Mouse (Mus musculus) intestine, embryonic 15.5 days (tissue): ENCODE measurements around the gene Vps8. TPM values are rescaled to one million over a fixed set of nuclear protein-coding genes. Genes with fewer than 3 reads are reported as not detected.
A peak's percentile ranks its signal among the peaks of the same experiment; 100 is the strongest.

ENCODE experiments used
- ATAC-seq: fragments of 200-750 bp; cut with Nextera tagmentation; 2 replicates; pipeline ENCODE4 v1.8.0; 2017; ENCODE audit warnings: moderate TSS enrichment, moderate library complexity
- H3K27ac ChIP-seq: fragments of 300-500 bp; sonication (generic); 2 replicates; pipeline ENCODE4 v1.5.1; 2015; ENCODE audit warnings: mild to moderate bottlenecking, inconsistent platforms
- H3K27me3 ChIP-seq: fragments of 300-500 bp; sonication (generic); replicated peaks from 2 replicates; pipeline ENCODE4 v1.6.1; 2015; ENCODE audit warnings: inconsistent platforms
- H3K36me3 ChIP-seq: fragments of 300-500 bp; sonication (generic); 2 replicates; pipeline ENCODE4 v1.6.1; 2015; ENCODE audit warnings: inconsistent platforms
- H3K4me1 ChIP-seq: fragments of 300-500 bp; sonication (generic); replicated peaks from 2 replicates; pipeline ENCODE4 v1.6.1; 2015; ENCODE audit warnings: inconsistent platforms
- H3K4me2 ChIP-seq: fragments of 300-500 bp; sonication (generic); replicated peaks from 2 replicates; pipeline ENCODE4 v1.6.1; 2015; ENCODE audit warnings: mild to moderate bottlenecking, inconsistent platforms
- H3K4me3 ChIP-seq: fragments of 300-500 bp; sonication (generic); replicated peaks from 2 replicates; pipeline ENCODE4 v1.5.1; 2015; ENCODE audit warnings: inconsistent platforms
- H3K9ac ChIP-seq: fragments of 300-500 bp; sonication (generic); 2 replicates; pipeline ENCODE4 v1.6.1; 2015; ENCODE audit warnings: inconsistent platforms
- H3K9me3 ChIP-seq: fragments of 300-500 bp; sonication (generic); 2 replicates; pipeline ENCODE4 v1.6.1; 2016; ENCODE audit warnings: inconsistent platforms
- WGBS: fragments of 180-500 bp; shearing (Covaris S2); methylation state at CpG from one replicate; pipeline ENCODE4 v1.1.7; 2015; 5-methylcytosine and 5-hydroxymethylcytosine counted together
- polyA plus RNA-seq: library from polyadenylated mRNA; unstranded; fragments of >200 nt; fragmentation: Nextera tagmentation; extraction: Ambion mirVana; gene quantifications from 2 replicates; pipeline ENCODE4 v1.2.1, GENCODE M21; 2015

Gene Vps8
- polyA plus RNA-seq, 1 experiment from 2014 or later = 13.9 TPM

GRCm38 (mm10) chr16:21627248-21627647 is 204.3 kb downstream of the Vps8 start:
- Histone ChIP-seq H3K4me2 (no peak overlapping the region), H3K4me1 (no peaks in the 10 kb centered on the region), H3K27me3 (no peaks in the 10 kb centered on the region), H3K9ac (no peak overlapping the region), H3K9me3 (no peaks in the 10 kb centered on the region), H3K27ac (no peak overlapping the region), H3K36me3 (no peaks in the 10 kb centered on the region), H3K4me3 (no peak overlapping the region)
- no peak for ATAC-seq
- 80% methylated on average over 6 of the region's 6 CpGs for WGBS

GRCm38 (mm10) chr16:21628061-21628591 is 205.2 kb downstream of the Vps8 start:
- Histone ChIP-seq H3K27me3 (no peaks in the 10 kb centered on the region), H3K4me3 (no peak overlapping the region), H3K27ac (no peak overlapping the region), H3K4me1 (no peaks in the 10 kb centered on the region), H3K4me2 (no peak overlapping the region), H3K9ac (no peak overlapping the region), H3K9me3 (no peaks in the 10 kb centered on the region), H3K36me3 (no peaks in the 10 kb centered on the region)
- no peak for ATAC-seq
- 54% methylated on average over 13 of the region's 13 CpGs for WGBS

GRCm38 (mm10) chr16:21630614-21631013 is 207.7 kb downstream of the Vps8 start:
- H3K4me3 ChIP-seq = no peak overlapping the region
- H3K27me3 ChIP-seq = no peaks in the 10 kb centered on the region
- H3K9me3 ChIP-seq = no peaks in the 10 kb centered on the region
- no peaks in the 10 kb centered on the region for H3K36me3 ChIP-seq
- no peak for ATAC-seq
- no peak overlapping the region for H3K9ac ChIP-seq
- H3K4me2 ChIP-seq = no peak overlapping the region
- 83% methylated on average over 4 of the region's 4 CpGs for WGBS
- H3K4me1 ChIP-seq = no peaks in the 10 kb centered on the region
- H3K27ac ChIP-seq = no peak overlapping the region

- no peak overlapping the region for H3K4me2 ChIP-seq
- H3K36me3 ChIP-seq = no peaks in the 10 kb centered on the region
- H3K4me3 ChIP-seq = no peak overlapping the region
- H3K9ac ChIP-seq = no peak overlapping the region
- WGBS = 60% methylated on average over 4 of the region's 4 CpGs
- ATAC-seq = no peak
- no peak overlapping the region for H3K27ac ChIP-seq
- no peaks in the 10 kb centered on the region for H3K27me3 ChIP-seq
- no peaks in the 10 kb centered on the region for H3K4me1 ChIP-seq
- H3K9me3 ChIP-seq = no peaks in the 10 kb centered on the region
Measured at GRCm38 (mm10) chr16:21631815-21632222, 208.9 kb downstream of the Vps8 start.

- Histone ChIP-seq H3K27me3 (no peaks in the 10 kb centered on the region), H3K4me3 (no peak overlapping the region)
Measured at GRCm38 (mm10) chr16:21634460-21634859, 211.5 kb downstream of the Vps8 start.

GRCm38 (mm10) chr16:21636156-21636853 is 213.4 kb downstream of the Vps8 start:
- WGBS = 77% methylated on average over 5 of the region's 5 CpGs
- Histone ChIP-seq H3K4me3 (no peak overlapping the region), H3K4me1 (no peaks in the 10 kb centered on the region; the same call in 1 of the 2 replicates), H3K27me3 (no peaks in the 10 kb centered on the region), H3K9me3 (no peaks in the 10 kb centered on the region), H3K27ac (no peak overlapping the region), H3K4me2 (no peak overlapping the region), H3K9ac (no peak overlapping the region), H3K36me3 (0 out of 2 replicates have a peak, but pooled peaks cover under 1% of the 10 kb centered on the region)
- ATAC-seq = no peak

More at GRCm38 (mm10) chr16:21634460-21634859, 211.5 kb downstream of the Vps8 start:
- no peaks in the 10 kb centered on the region for H3K36me3 ChIP-seq
- H3K4me1 ChIP-seq = no peaks in the 10 kb centered on the region
- no peak for ATAC-seq
- H3K4me2 ChIP-seq = no peak overlapping the region
- no peak overlapping the region for H3K9ac ChIP-seq
- H3K9me3 ChIP-seq = no peaks in the 10 kb centered on the region
- no peak overlapping the region for H3K27ac ChIP-seq

- 0 out of 2 replicates have a peak overlapping the region, but pooled peaks have one; percentile 44 for H3K27ac ChIP-seq
- WGBS = 69% methylated on average over 11 of the region's 11 CpGs
- peaks cover 5% of the 10 kb centered on the region; the same call in 1 of the 2 replicates for H3K4me1 ChIP-seq
- 0 out of 2 replicates have a peak, but pooled peaks cover 4% of the 10 kb centered on the region for H3K36me3 ChIP-seq
- no peak overlapping the region for H3K4me2 ChIP-seq
- H3K9ac ChIP-seq = no peak overlapping the region
- no peaks in the 10 kb centered on the region for H3K9me3 ChIP-seq
- H3K27me3 ChIP-seq = no peaks in the 10 kb centered on the region
- H3K4me3 ChIP-seq = no peak overlapping the region
- no peak for ATAC-seq
Measured at GRCm38 (mm10) chr16:21637201-21637819, 214.4 kb downstream of the Vps8 start.

- H3K9ac ChIP-seq = no peak overlapping the region
- H3K27me3 ChIP-seq = no peaks in the 10 kb centered on the region
- peaks cover 27% of the 10 kb centered on the region for H3K4me1 ChIP-seq
- no peaks in the 10 kb centered on the region for H3K9me3 ChIP-seq
- 70% methylated on average over 7 of the region's 7 CpGs for WGBS
- H3K27ac ChIP-seq = peak overlapping the region; percentile 17; the same call in 1 of the 2 replicates
- H3K4me2 ChIP-seq = no peak overlapping the region
- no peak overlapping the region for H3K4me3 ChIP-seq
- ATAC-seq = no peak
- 0 out of 2 replicates have a peak, but pooled peaks cover 4% of the 10 kb centered on the region for H3K36me3 ChIP-seq
Measured at GRCm38 (mm10) chr16:21640766-21641499, 218.0 kb downstream of the Vps8 start.

GRCm38 (mm10) chr16:21641944-21642343 is 219.0 kb downstream of the Vps8 start:
- Histone ChIP-seq H3K9ac (no peak overlapping the region), H3K27me3 (no peaks in the 10 kb centered on the region), H3K9me3 (no peaks in the 10 kb centered on the region), H3K4me2 (no peak overlapping the region), H3K4me3 (no peak overlapping the region), H3K4me1 (peaks cover 27% of the 10 kb centered on the region), H3K27ac (0 out of 2 replicates have a peak overlapping the region, but pooled peaks have one; percentile 27), H3K36me3 (0 out of 2 replicates have a peak, but pooled peaks cover 4% of the 10 kb centered on the region)
- 61% methylated on average over 3 of the region's 3 CpGs for WGBS
- no peak for ATAC-seq

GRCm38 (mm10) chr16:21642906-21643305 is 220.0 kb downstream of the Vps8 start:
- 0 out of 2 replicates have a peak, but pooled peaks cover 4% of the 10 kb centered on the region for H3K36me3 ChIP-seq
- H3K4me1 ChIP-seq = peaks cover 27% of the 10 kb centered on the region
- no peaks in the 10 kb centered on the region for H3K27me3 ChIP-seq
- 95% methylated on average over 5 of the region's 5 CpGs for WGBS
- H3K4me3 ChIP-seq = no peak overlapping the region
- H3K4me2 ChIP-seq = no peak overlapping the region
- ATAC-seq = no peak
- H3K9me3 ChIP-seq = no peaks in the 10 kb centered on the region
- H3K9ac ChIP-seq = no peak overlapping the region
- 0 out of 2 replicates have a peak overlapping the region, but pooled peaks have one; percentile 15 for H3K27ac ChIP-seq

GRCm38 (mm10) chr16:21643621-21644041 is 220.7 kb downstream of the Vps8 start:
- Histone ChIP-seq H3K4me1 (peaks cover 27% of the 10 kb centered on the region), H3K36me3 (0 out of 2 replicates have a peak, but pooled peaks cover 4% of the 10 kb centered on the region), H3K4me3 (peak overlapping the region; percentile 19), H3K4me2 (peak overlapping the region; percentile 53), H3K27ac (peak overlapping the region; percentile 90), H3K9ac (peak overlapping the region; percentile 31), H3K27me3 (no peaks in the 10 kb centered on the region), H3K9me3 (no peaks in the 10 kb centered on the region)
- ATAC-seq = no peak
- WGBS = 77% methylated on average over 2 of the region's 2 CpGs

- Histone ChIP-seq H3K4me3 (peak overlapping the region; percentile 19), H3K9ac (peak overlapping the region; percentile 31), H3K4me1 (peaks cover 27% of the 10 kb centered on the region), H3K9me3 (no peaks in the 10 kb centered on the region), H3K4me2 (peak overlapping the region; percentile 53), H3K27ac (peak overlapping the region; percentile 90), H3K36me3 (0 out of 2 replicates have a peak, but pooled peaks cover 4% of the 10 kb centered on the region), H3K27me3 (no peaks in the 10 kb centered on the region)
- ATAC-seq = peak; percentile 95
- WGBS = 16% methylated on average over 17 of the region's 17 CpGs
Measured at GRCm38 (mm10) chr16:21644066-21644561, 221.2 kb downstream of the Vps8 start.
